Mouse (Mus musculus) olfactory bulb, adult 2 months (tissue): Measurements from ENCODE around the gene Unc5c.

Experiments
- CTCF ChIP-seq: fragments of 200-500 bp; IDR thresholded peaks from 2 replicates; pipeline ENCODE4 v1.5.1; 2012; ENCODE audit warnings: low read depth, mild to moderate bottlenecking, low read length, moderate library complexity; ENCODE audit not compliant: insufficient read depth
- POLR2A ChIP-seq: fragments of 200-500 bp; IDR thresholded peaks from 2 replicates; pipeline ENCODE4 v1.6.1; 2012; ENCODE audit warnings: mild to moderate bottlenecking, low read depth, low read length, moderate library complexity; ENCODE audit not compliant: insufficient read depth

- TF ChIP-seq CTCF: no peak
- TF ChIP-seq POLR2A: no peak
Measured at GRCm38 (mm10) chr3:141752172-141752571, 287.2 kb downstream of the Unc5c start.
